ENCODE assay signal across 19 mouse cellular contexts in the genomic region with DNA sequence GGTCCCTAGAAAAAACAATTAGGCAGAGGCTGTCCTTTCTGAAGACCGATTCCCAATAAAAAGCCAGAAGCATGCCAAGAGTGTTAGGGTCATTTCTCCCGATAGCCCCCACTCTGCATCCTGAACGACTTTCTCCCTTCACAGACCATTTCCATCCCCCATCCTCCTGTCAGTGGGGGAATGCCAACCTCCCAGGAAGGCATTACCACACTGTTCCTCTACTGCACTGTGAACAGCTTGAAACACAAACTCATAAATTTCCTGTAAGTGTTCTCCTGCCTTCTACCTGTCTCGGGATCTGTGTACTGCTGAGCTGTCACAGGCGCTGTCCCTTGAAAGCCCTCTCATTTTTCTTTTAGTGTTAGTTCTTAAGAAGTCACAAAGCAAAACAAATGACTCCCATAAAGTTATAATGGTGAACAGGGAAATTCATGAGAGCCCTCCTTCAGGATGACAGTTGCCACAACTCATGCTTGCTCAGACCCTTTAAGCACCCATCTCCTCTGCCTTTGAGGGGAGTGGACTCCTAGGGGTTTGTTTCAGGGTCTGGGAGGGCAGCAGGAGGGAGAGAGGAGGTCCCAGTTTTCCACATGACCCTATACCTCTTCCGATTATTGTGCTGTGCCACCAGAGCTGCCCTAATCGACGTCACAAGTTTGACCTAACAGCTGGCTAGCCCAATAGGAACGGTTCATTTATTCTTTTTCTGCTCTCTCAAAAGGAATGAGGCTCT.
A peak's percentile ranks its signal among the peaks of the same experiment; 100 is the strongest.
DNase-seq lines count a peak whose midpoint lies in the region; ATAC-seq and TF ChIP-seq lines count a peak whose summit lies in the region.
"Had no signal": no experiment of that assay in that cellular context is flagged by ENCODE, and none has a peak within 500 bp of the region (broad histone marks: within the 10 kb centered on the region; RNA-seq: fewer than 3 reads in every experiment).

No protein-coding gene starts in this region.

- no peak for TF ChIP-seq CTCF in kidney, postnatal 0 days (IDR thresholded peaks at IDR 0.05; ENCODE audit: low read depth)

- ATAC-seq in hindbrain, embryonic 15.5 days (ENCODE audit: low FRiP score, low read depth), result 0 out of 2 replicates have a peak, but pooled peaks have one; percentile 36
- ATAC-seq in hindbrain, embryonic 11.5 days (ENCODE audit: low FRiP score), result no peak
- ATAC-seq in kidney, postnatal 0 days (replicated peaks; ENCODE audit: low FRiP score, low read depth), result no peak; the same call in 1 of the 2 replicates
- ATAC-seq in neural tube, embryonic 15.5 days (ENCODE audit: low FRiP score), result peak; percentile 68; the same call in 1 of the 2 replicates
- no peak for ATAC-seq in erythroblast, adult 5-6 weeks (replicated peaks; ENCODE audit: low FRiP score, poor library complexity, severe bottlenecking)
- ATAC-seq: forebrain, embryonic 15.5 days had no signal

- no peaks in the 10 kb centered on the region for H3K9me3 ChIP-seq in hindbrain, embryonic 15.5 days
- H3K9me3 ChIP-seq in hindbrain, embryonic 11.5 days (ENCODE audit: control insufficient read depth, low read length), result no peaks in the 10 kb centered on the region
- no peaks in the 10 kb centered on the region for H3K9me3 ChIP-seq in kidney, postnatal 0 days (replicated peaks; ENCODE audit: low read length)
- H3K9me3 ChIP-seq in neural tube, embryonic 15.5 days (replicated peaks), result no peaks in the 10 kb centered on the region
- H3K9me3 ChIP-seq: embryonic facial prominence, embryonic 15.5 days; forebrain, embryonic 15.5 days; heart, embryonic 15.5 days; hindbrain, embryonic 10.5 days had no signal

- no peaks in the 10 kb centered on the region for H3K4me1 ChIP-seq in hindbrain, embryonic 15.5 days (replicated peaks)
- no peaks in the 10 kb centered on the region for H3K4me1 ChIP-seq in hindbrain, embryonic 11.5 days (replicated peaks; ENCODE audit: control insufficient read depth, insufficient read depth, low read length)
- no peaks in the 10 kb centered on the region for H3K4me1 ChIP-seq in kidney, postnatal 0 days (replicated peaks; ENCODE audit: insufficient read depth, low read length)
- peaks cover 19% of the 10 kb centered on the region for H3K4me1 ChIP-seq in neural tube, embryonic 15.5 days
- H3K4me1 ChIP-seq: embryonic facial prominence, embryonic 15.5 days; heart, embryonic 15.5 days; hindbrain, embryonic 10.5 days had no signal

- no peak overlapping the region for H3K27ac ChIP-seq in hindbrain, embryonic 15.5 days (replicated peaks)
- no peak overlapping the region for H3K27ac ChIP-seq in hindbrain, embryonic 11.5 days (ENCODE audit: low read depth, low read length)
- H3K27ac ChIP-seq in kidney, postnatal 0 days, result no peak overlapping the region
- H3K27ac ChIP-seq in neural tube, embryonic 15.5 days (replicated peaks), result no peak overlapping the region
- H3K27ac ChIP-seq: embryonic facial prominence, embryonic 15.5 days; forebrain, embryonic 15.5 days; heart, adult 2 months; heart, embryonic 15.5 days; hindbrain, embryonic 10.5 days had no signal

- no peaks in the 10 kb centered on the region for H3K36me3 ChIP-seq in hindbrain, embryonic 15.5 days
- H3K36me3 ChIP-seq in hindbrain, embryonic 11.5 days (ENCODE audit: control insufficient read depth, insufficient read depth, low read length), result no peaks in the 10 kb centered on the region
- H3K36me3 ChIP-seq in kidney, postnatal 0 days (ENCODE audit: insufficient read depth, low read length), result no peaks in the 10 kb centered on the region
- H3K36me3 ChIP-seq in neural tube, embryonic 15.5 days, result no peaks in the 10 kb centered on the region
- H3K36me3 ChIP-seq: embryonic facial prominence, embryonic 15.5 days; forebrain, embryonic 15.5 days; heart, embryonic 15.5 days; hindbrain, embryonic 10.5 days had no signal

- WGBS in hindbrain, embryonic 15.5 days, result 60% methylated on average over 9 of the region's 9 CpGs
- 77% methylated on average over 9 of the region's 9 CpGs for WGBS in hindbrain, embryonic 11.5 days
- WGBS in kidney, postnatal 0 days, result 19% methylated on average over 9 of the region's 9 CpGs
- WGBS in neural tube, embryonic 15.5 days, result 44% methylated on average over 9 of the region's 9 CpGs

- H3K4me2 ChIP-seq in hindbrain, embryonic 15.5 days, result no peak overlapping the region
- no peak overlapping the region for H3K4me2 ChIP-seq in hindbrain, embryonic 11.5 days (replicated peaks; ENCODE audit: low read depth, low read length)
- no peak overlapping the region for H3K4me2 ChIP-seq in kidney, postnatal 0 days (ENCODE audit: low read length)
- H3K4me2 ChIP-seq in neural tube, embryonic 15.5 days, result no peak overlapping the region
- H3K4me2 ChIP-seq: embryonic facial prominence, embryonic 15.5 days; forebrain, embryonic 15.5 days; heart, embryonic 11.5 days; heart, embryonic 15.5 days had no signal

- no peak overlapping the region for H3K4me3 ChIP-seq in hindbrain, embryonic 15.5 days
- H3K4me3 ChIP-seq in hindbrain, embryonic 11.5 days (ENCODE audit: low read depth, low read length), result no peak overlapping the region
- no peak overlapping the region for H3K4me3 ChIP-seq in kidney, postnatal 0 days (replicated peaks; ENCODE audit: low read depth, low read length)
- H3K4me3 ChIP-seq in neural tube, embryonic 15.5 days (replicated peaks), result no peak overlapping the region
- H3K4me3 ChIP-seq: embryonic facial prominence, embryonic 15.5 days; forebrain, embryonic 15.5 days; heart, adult 2 months; heart, embryonic 15.5 days; hindbrain, embryonic 10.5 days had no signal

- H3K9ac ChIP-seq in hindbrain, embryonic 15.5 days, result no peak overlapping the region
- H3K9ac ChIP-seq in hindbrain, embryonic 11.5 days (ENCODE audit: low read depth, low read length), result no peak overlapping the region
- H3K9ac ChIP-seq in kidney, postnatal 0 days (ENCODE audit: low read depth, low read length), result no peak overlapping the region
- H3K9ac ChIP-seq in neural tube, embryonic 15.5 days (replicated peaks), result no peak overlapping the region
- H3K9ac ChIP-seq: embryonic facial prominence, embryonic 15.5 days; forebrain, embryonic 15.5 days; heart, embryonic 15.5 days had no signal

- no peak for DNase-seq in hindbrain, embryonic 11.5 days (ENCODE audit: low spot score)
- DNase-seq in kidney, postnatal 0 days (ENCODE audit: low spot score), result peak; percentile 35
- no peak for DNase-seq in kidney, postnatal 25 days
- DNase-seq in mesoderm, embryonic 11.5 days (ENCODE audit: low read depth, low spot score), result peak; percentile 23
- DNase-seq: adrenal gland, postnatal 10 days; cerebellum, adult 11 months; cerebellum, adult 8-10 months; cerebellum, postnatal 14 days; embryo, embryonic 11 days; gastrocnemius, postnatal 10 days; heart, adult 2 months had no signal

- H3K27me3 ChIP-seq in hindbrain, embryonic 15.5 days, result no peaks in the 10 kb centered on the region
- no peaks in the 10 kb centered on the region for H3K27me3 ChIP-seq in hindbrain, embryonic 11.5 days (ENCODE audit: control insufficient read depth, insufficient read depth, low read length)
- H3K27me3 ChIP-seq in kidney, postnatal 0 days (ENCODE audit: insufficient read depth, low read length), result no peaks in the 10 kb centered on the region
- no peaks in the 10 kb centered on the region for H3K27me3 ChIP-seq in neural tube, embryonic 15.5 days (replicated peaks)
- H3K27me3 ChIP-seq: embryonic facial prominence, embryonic 15.5 days; forebrain, embryonic 15.5 days; heart, embryonic 15.5 days had no signal

Comparison
In these comparisons a context has a peak if more than half of its experiments do, and no peak if none do; other contexts are left out.
1. ATAC-seq: peak in hindbrain, embryonic 15.5 days (single experiment) and neural tube, embryonic 15.5 days (single experiment); none in hindbrain, embryonic 11.5 days (single experiment), kidney, postnatal 0 days (single experiment) and erythroblast, adult 5-6 weeks (single experiment).
2. DNase-seq: peak in kidney, postnatal 0 days (single experiment) and mesoderm, embryonic 11.5 days (single experiment); none in hindbrain, embryonic 11.5 days (single experiment) and kidney, postnatal 25 days (0 of 2).